Mouse (Mus musculus) thymus, adult 2 months (tissue): ENCODE data around the gene Cntnap1.

ENCODE experiments used
- CTCF ChIP-seq: fragments of 200-500 bp; IDR thresholded peaks from 2 replicates; pipeline ENCODE4 v1.5.1; 2012; ENCODE audit warnings: mild to moderate bottlenecking, control low read depth, low read length, moderate library complexity, borderline replicate concordance; ENCODE audit not compliant: control insufficient read depth, poor library complexity, insufficient read depth; ENCODE audit errors: extremely low read depth
- POLR2A ChIP-seq: fragments of 200-500 bp; IDR thresholded peaks from 2 replicates; pipeline ENCODE4 v1.6.1; 2012; ENCODE audit warnings: mild to moderate bottlenecking, low read length, control low read depth, moderate library complexity; ENCODE audit not compliant: control insufficient read depth, poor library complexity, insufficient read depth; ENCODE audit errors: extremely low read depth

DNA sequence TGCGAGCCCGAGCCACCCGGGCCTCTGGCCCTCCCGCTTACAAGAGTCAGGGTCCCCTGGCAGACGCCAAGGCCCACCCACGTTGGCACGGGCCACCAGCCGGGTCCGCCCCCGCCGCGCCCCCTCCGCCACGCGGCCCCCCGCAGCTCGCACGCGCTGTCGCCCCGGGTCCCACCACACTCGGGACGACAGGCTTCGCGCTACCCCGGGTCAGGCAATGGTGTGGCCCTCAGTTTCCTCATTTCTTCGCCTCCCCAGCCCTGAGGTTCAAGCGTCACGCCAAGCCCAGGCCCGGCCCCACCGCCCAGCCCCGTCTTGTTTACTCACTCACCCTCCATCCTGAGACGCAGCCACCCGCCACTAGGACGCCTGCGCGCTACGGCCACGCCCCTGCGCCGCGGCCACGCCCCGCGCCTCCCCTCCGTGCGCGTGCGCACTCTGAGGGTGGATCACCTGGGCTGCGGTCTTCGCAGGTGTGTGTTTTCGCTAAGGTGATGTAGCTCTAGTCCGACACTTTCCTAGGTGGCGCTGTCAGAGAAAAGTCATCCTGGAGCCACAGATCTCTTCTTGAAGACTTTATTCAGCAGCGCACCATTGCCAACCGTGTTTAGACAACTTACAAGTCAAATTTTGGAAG lies 55.9 kb downstream of the Cntnap1 start, which contains the start of gene Ezh1:
- TF ChIP-seq CTCF (peak; percentile 61; the same call in 1 of the 2 replicates), POLR2A (peak; percentile 59; the same call in 1 of the 2 replicates)
